Mouse (Mus musculus) myocyte (in vitro differentiated cells): ENCODE data around the gene Mcf2l.

Experiments
- CEBPB ChIP-seq: IDR thresholded peaks from 2 replicates; pipeline ENCODE4 v1.6.1; 2011; ENCODE audit warnings: mild to moderate bottlenecking, moderate library complexity; ENCODE audit not compliant: poor library complexity, insufficient read depth, severe bottlenecking
- MAX ChIP-seq: IDR thresholded peaks from one replicate; pipeline ENCODE4 v1.6.1; 2011; ENCODE audit warnings: low read depth, mild to moderate bottlenecking, control low read depth
- MYOD1 ChIP-seq, 3 experiments: IDR thresholded peaks; one replicate each; pipeline ENCODE4 v1.6.1; 2011; ENCODE audit warnings: control low read depth in 2 of 3, low read depth in 2 of 3, mild to moderate bottlenecking in 2 of 3, moderate library complexity in 1 of 3; ENCODE audit not compliant: insufficient read length in 2 of 3, control insufficient read depth in 1 of 3
- POLR2A ChIP-seq: IDR thresholded peaks from one replicate; pipeline ENCODE4 v1.6.1; 2011; ENCODE audit warnings: low read depth, mild to moderate bottlenecking, control low read depth, moderate library complexity; ENCODE audit not compliant: insufficient read length
- SRF ChIP-seq: IDR thresholded peaks from one replicate; pipeline ENCODE4 v1.6.1; 2011; ENCODE audit warnings: low read depth; ENCODE audit not compliant: control insufficient read depth, insufficient read length
- TCF12 ChIP-seq: IDR thresholded peaks from one replicate; pipeline ENCODE4 v1.6.1; 2011; ENCODE audit warnings: mild to moderate bottlenecking, control low read depth; ENCODE audit not compliant: poor library complexity, insufficient read depth, severe bottlenecking
- TCF3 ChIP-seq: IDR thresholded peaks from one replicate; pipeline ENCODE4 v1.6.1; 2011; ENCODE audit warnings: low read depth, control low read depth; ENCODE audit not compliant: insufficient read length
- USF1 ChIP-seq: IDR thresholded peaks from one replicate; pipeline ENCODE4 v1.6.1; 2011; ENCODE audit warnings: low read depth, mild to moderate bottlenecking, control low read depth, moderate library complexity

GRCm38 (mm10) chr8:12916156-12916900 lies 42.7 kb downstream of the Mcf2l start:
- no peak for TF ChIP-seq POLR2A
- no peak for TF ChIP-seq CEBPB
- no peak for TF ChIP-seq SRF
- no peak for TF ChIP-seq TCF3
- TF ChIP-seq TCF12, result no peak
- TF ChIP-seq MAX, result no peak
- TF ChIP-seq MYOD1 (IDR thresholded peaks at IDR 0.05; ENCODE audit: control insufficient read depth in 1 of 3, insufficient read length in 2 of 3, low read depth in 2 of 3), result no peak
- no peak for TF ChIP-seq USF1
